ENCODE assay signal across 27 mouse cellular contexts in genomic region chr15:81539560-81539959, GRCm38 (mm10). TPM values are rescaled to one million over a fixed set of nuclear protein-coding genes. Genes with fewer than 3 reads are reported as not detected.
A peak's percentile ranks its signal among the peaks of the same experiment; 100 is the strongest.
DNase-seq lines count a peak whose midpoint lies in the region; TF ChIP-seq lines count a peak whose summit lies in the region.
"Had no signal": no experiment of that assay in that cellular context is flagged by ENCODE, and none has a peak within 500 bp of the region (broad histone marks: within the 10 kb centered on the region; RNA-seq: fewer than 3 reads in every experiment).

No protein-coding gene starts in this region.

- TF ChIP-seq CTCF in layer of hippocampus, adult 2 months (conservative IDR thresholded peaks at IDR 0.05), result no peak

- no peak overlapping the region for H3K4me3 ChIP-seq in layer of hippocampus, adult 2 months
- H3K4me3 ChIP-seq: embryonic facial prominence, embryonic 13.5 days; erythroblast, embryonic 14.5 days; forebrain, embryonic 13.5 days; heart, embryonic 12.5 days; hindbrain, embryonic 10.5 days had no signal

- H3K27ac ChIP-seq in layer of hippocampus, adult 2 months, result no peak overlapping the region
- H3K27ac ChIP-seq: embryonic facial prominence, embryonic 13.5 days; forebrain, embryonic 13.5 days; hindbrain, embryonic 10.5 days; hindbrain, postnatal 0 days; kidney, postnatal 0 days; macrophage; stomach, postnatal 0 days had no signal

- DNase-seq in CD4-positive helper T cell, adult 2 months (ENCODE audit: low read depth, low spot score), result peak; percentile 94
- DNase-seq in R1 (ENCODE audit: low read depth, low spot score), result peak; percentile 42
- DNase-seq in naive thymus-derived CD4-positive, alpha-beta T cell, adult 2 months (ENCODE audit: low read depth), result peak; percentile 92
- peak; percentile 42 to 60 for DNase-seq in thymus, postnatal 10 days (ENCODE audit: low spot score in 2 of 2)
- no peak for DNase-seq in layer of hippocampus, adult 2 months (ENCODE audit: low spot score in 2 of 2)
- DNase-seq in right cerebral cortex, adult 2 months (ENCODE audit: low spot score in 2 of 2), result no peak
- DNase-seq in spleen, adult 12 weeks (ENCODE audit: low spot score), result no peak
- no peak for DNase-seq in lung, postnatal 4 days
- DNase-seq: adrenal gland, adult 8-10 months; cerebellum, adult 18-20 months; cerebellum, postnatal 14 days; embryo, embryonic 11 days; gastrocnemius, postnatal 14 days; heart, adult 11 months; heart, postnatal 10 days; kidney, adult 2 months; retina, postnatal 1 day; right cerebral cortex, postnatal 4 days had no signal

RNA-seq across cellular contexts. Expression of gene Ep300, which starts 45.6 kb away (rescaled TPM):
- total RNA-seq in layer of hippocampus, adult 2 months (2021), result 10 to 100 TPM; 67.8 to 68.4 TPM

Comparison
In these comparisons a context has a peak if more than half of its experiments do, and no peak if none do; other contexts are left out.
1. DNase-seq: peak in CD4-positive helper T cell, adult 2 months (single experiment), R1 (single experiment), naive thymus-derived CD4-positive, alpha-beta T cell, adult 2 months (single experiment) and thymus, postnatal 10 days (2 of 2); none in layer of hippocampus, adult 2 months (0 of 2), right cerebral cortex, adult 2 months (0 of 2), spleen, adult 12 weeks (single experiment) and lung, postnatal 4 days (0 of 2).